Mouse (Mus musculus) neural tube, embryonic 15.5 days (tissue): ENCODE results near the gene Hlf. TPM values are rescaled to one million over a fixed set of nuclear protein-coding genes. Genes with fewer than 3 reads are reported as not detected.

Experiments
- ATAC-seq: fragments of 200-750 bp; cut with Nextera tagmentation; 2 replicates; pipeline ENCODE4 v1.8.0; 2017; ENCODE audit warnings: mild to moderate bottlenecking, moderate TSS enrichment, moderate library complexity; ENCODE audit not compliant: low FRiP score
- H3K27ac ChIP-seq: fragments of 300-500 bp; sonication (generic); replicated peaks from 2 replicates; pipeline ENCODE4 v1.5.1; 2015; ENCODE audit warnings: mild to moderate bottlenecking, inconsistent platforms
- H3K27me3 ChIP-seq: fragments of 300-500 bp; sonication (generic); replicated peaks from 2 replicates; pipeline ENCODE4 v1.6.1; 2015; ENCODE audit warnings: inconsistent platforms
- H3K36me3 ChIP-seq: fragments of 300-500 bp; sonication (generic); 2 replicates; pipeline ENCODE4 v1.6.1; 2015; ENCODE audit warnings: inconsistent platforms
- H3K4me1 ChIP-seq: fragments of 300-500 bp; sonication (generic); 2 replicates; pipeline ENCODE4 v1.6.1; 2015; ENCODE audit warnings: inconsistent platforms
- H3K4me2 ChIP-seq: fragments of 300-500 bp; sonication (generic); 2 replicates; pipeline ENCODE4 v1.6.1; 2015; ENCODE audit warnings: inconsistent platforms, mild to moderate bottlenecking, moderate library complexity
- H3K4me3 ChIP-seq: fragments of 300-500 bp; sonication (generic); replicated peaks from 2 replicates; pipeline ENCODE4 v1.5.1; 2015; ENCODE audit warnings: mild to moderate bottlenecking, inconsistent platforms
- H3K9ac ChIP-seq: fragments of 300-500 bp; sonication (generic); replicated peaks from 2 replicates; pipeline ENCODE4 v1.6.1; 2015; ENCODE audit warnings: mild to moderate bottlenecking, inconsistent platforms
- H3K9me3 ChIP-seq: fragments of 300-500 bp; sonication (generic); replicated peaks from 2 replicates; pipeline ENCODE4 v1.6.1; 2016; ENCODE audit warnings: inconsistent platforms
- WGBS: fragments of 180-500 bp; shearing (Covaris S2); methylation state at CpG from one replicate; pipeline ENCODE4 v1.1.7; 2015; ENCODE audit warnings: mixed read lengths; 5-methylcytosine and 5-hydroxymethylcytosine counted together
- polyA plus RNA-seq: library from polyadenylated mRNA; unstranded; fragments of >200 nt; fragmentation: Nextera tagmentation; extraction: Ambion mirVana; gene quantifications from 2 replicates; pipeline ENCODE4 v1.2.1, GENCODE M21; 2015

Hlf gene
- polyA plus RNA-seq, 1 experiment from 2014 or later: 3.2 TPM

GRCm38 (mm10) chr11:90369115-90369514 is 21.6 kb downstream of the Hlf start:
- Histone ChIP-seq H3K9me3 (no peaks in the 10 kb centered on the region), H3K4me3 (no peak overlapping the region), H3K4me2 (peak overlapping the region; percentile 25; the same call in 1 of the 2 replicates), H3K4me1 (peaks cover 37% of the 10 kb centered on the region), H3K36me3 (no peaks in the 10 kb centered on the region), H3K27me3 (no peaks in the 10 kb centered on the region), H3K27ac (peak overlapping the region; percentile 79), H3K9ac (no peak overlapping the region)
- 34% methylated on average over 6 of the region's 7 CpGs for WGBS
- no peak for ATAC-seq

- Histone ChIP-seq H3K9me3 (no peaks in the 10 kb centered on the region), H3K27ac (peak overlapping the region; percentile 79), H3K27me3 (no peaks in the 10 kb centered on the region), H3K4me2 (no peak overlapping the region), H3K36me3 (no peaks in the 10 kb centered on the region), H3K9ac (no peak overlapping the region), H3K4me3 (no peak overlapping the region), H3K4me1 (peaks cover 37% of the 10 kb centered on the region)
- ATAC-seq: no peak
- WGBS: 77% methylated on average over 14 of the region's 14 CpGs
These were observed 22.5 kb downstream of the Hlf start for GRCm38 (mm10) chr11:90367894-90368860.

GRCm38 (mm10) chr11:90364865-90365264 is 25.8 kb downstream of the Hlf start:
- H3K4me1 ChIP-seq: peaks cover 19% of the 10 kb centered on the region
- H3K27ac ChIP-seq: no peak overlapping the region
- WGBS: 72% methylated on average over 7 of the region's 7 CpGs
- H3K27me3 ChIP-seq: no peaks in the 10 kb centered on the region
- no peak for ATAC-seq
- H3K9ac ChIP-seq: no peak overlapping the region
- no peaks in the 10 kb centered on the region for H3K36me3 ChIP-seq
- no peak overlapping the region for H3K4me3 ChIP-seq
- H3K9me3 ChIP-seq: no peaks in the 10 kb centered on the region
- no peak overlapping the region for H3K4me2 ChIP-seq

- WGBS: 87% methylated on average over 10 of the region's 10 CpGs
These were observed 26.7 kb downstream of the Hlf start for GRCm38 (mm10) chr11:90363821-90364497.

GRCm38 (mm10) chr11:90363406-90363805 is 27.3 kb downstream of the Hlf start:
- no peak overlapping the region for H3K4me3 ChIP-seq
- ATAC-seq: no peak
- H3K36me3 ChIP-seq: no peaks in the 10 kb centered on the region
- no peaks in the 10 kb centered on the region for H3K9me3 ChIP-seq
- peaks cover 7% of the 10 kb centered on the region; the same call in 1 of the 2 replicates for H3K4me1 ChIP-seq
- H3K4me2 ChIP-seq: no peak overlapping the region
- H3K27ac ChIP-seq: no peak overlapping the region
- H3K27me3 ChIP-seq: no peaks in the 10 kb centered on the region
- WGBS: 42% methylated on average over 3 of the region's 3 CpGs
- no peak overlapping the region for H3K9ac ChIP-seq

More at GRCm38 (mm10) chr11:90363821-90364497, 26.7 kb downstream of the Hlf start:
- H3K27me3 ChIP-seq: no peaks in the 10 kb centered on the region
- H3K9me3 ChIP-seq: no peaks in the 10 kb centered on the region
- no peak overlapping the region for H3K4me2 ChIP-seq
- no peaks in the 10 kb centered on the region for H3K36me3 ChIP-seq
- peaks cover 10% of the 10 kb centered on the region for H3K4me1 ChIP-seq
- H3K9ac ChIP-seq: no peak overlapping the region
- no peak for ATAC-seq
- H3K27ac ChIP-seq: no peak overlapping the region
- H3K4me3 ChIP-seq: no peak overlapping the region

GRCm38 (mm10) chr11:90360536-90360935 is 30.2 kb downstream of the Hlf start:
- Histone ChIP-seq H3K4me1 (peaks cover 19% of the 10 kb centered on the region), H3K4me3 (no peak overlapping the region), H3K27me3 (no peaks in the 10 kb centered on the region), H3K4me2 (no peak overlapping the region), H3K27ac (no peak overlapping the region), H3K36me3 (no peaks in the 10 kb centered on the region), H3K9me3 (no peaks in the 10 kb centered on the region), H3K9ac (no peak overlapping the region)
- ATAC-seq: no peak
- WGBS: 97% methylated on average over 5 of the region's 5 CpGs

- H3K4me1 ChIP-seq: peaks cover 25% of the 10 kb centered on the region
- H3K27me3 ChIP-seq: no peaks in the 10 kb centered on the region
- no peaks in the 10 kb centered on the region for H3K9me3 ChIP-seq
- no peaks in the 10 kb centered on the region for H3K36me3 ChIP-seq
- WGBS: 71% methylated on average over 8 of the region's 8 CpGs
- H3K4me2 ChIP-seq: no peak overlapping the region
- H3K4me3 ChIP-seq: no peak overlapping the region
- ATAC-seq: no peak
- no peak overlapping the region for H3K9ac ChIP-seq
- no peak overlapping the region for H3K27ac ChIP-seq
These were observed 32.6 kb downstream of the Hlf start for GRCm38 (mm10) chr11:90358063-90358462.

GRCm38 (mm10) chr11:90357371-90357770 is 33.3 kb downstream of the Hlf start:
- no peak overlapping the region for H3K27ac ChIP-seq
- H3K27me3 ChIP-seq: no peaks in the 10 kb centered on the region
- H3K4me3 ChIP-seq: no peak overlapping the region
- 90% methylated on average over 7 of the region's 7 CpGs for WGBS
- no peaks in the 10 kb centered on the region for H3K36me3 ChIP-seq
- H3K4me1 ChIP-seq: peaks cover 25% of the 10 kb centered on the region
- H3K4me2 ChIP-seq: no peak overlapping the region
- no peaks in the 10 kb centered on the region for H3K9me3 ChIP-seq
- no peak for ATAC-seq
- H3K9ac ChIP-seq: no peak overlapping the region

- H3K9ac ChIP-seq: no peak overlapping the region
- no peak overlapping the region for H3K4me3 ChIP-seq
- H3K36me3 ChIP-seq: no peaks in the 10 kb centered on the region
- peaks cover 25% of the 10 kb centered on the region for H3K4me1 ChIP-seq
- H3K9me3 ChIP-seq: no peaks in the 10 kb centered on the region
- no peak overlapping the region for H3K4me2 ChIP-seq
- no peaks in the 10 kb centered on the region for H3K27me3 ChIP-seq
- 23% methylated on average over 9 of the region's 9 CpGs for WGBS
- H3K27ac ChIP-seq: no peak overlapping the region
- ATAC-seq: no peak
These were observed 34.0 kb downstream of the Hlf start for GRCm38 (mm10) chr11:90356495-90357304.

GRCm38 (mm10) chr11:90356036-90356435 is 34.7 kb downstream of the Hlf start:
- 0 out of 2 replicates have a peak overlapping the region, but pooled peaks have one; percentile 13 for H3K27ac ChIP-seq
- no peak overlapping the region for H3K4me3 ChIP-seq
- no peaks in the 10 kb centered on the region for H3K9me3 ChIP-seq
- WGBS: 8% methylated on average over 3 of the region's 3 CpGs
- H3K9ac ChIP-seq: no peak overlapping the region
- H3K4me2 ChIP-seq: no peak overlapping the region
- H3K4me1 ChIP-seq: peaks cover 25% of the 10 kb centered on the region
- no peaks in the 10 kb centered on the region for H3K27me3 ChIP-seq
- no peak for ATAC-seq
- no peaks in the 10 kb centered on the region for H3K36me3 ChIP-seq

GRCm38 (mm10) chr11:90355270-90355681 is 35.4 kb downstream of the Hlf start:
- ATAC-seq: no peak
- no peaks in the 10 kb centered on the region for H3K9me3 ChIP-seq
- no peak overlapping the region for H3K4me3 ChIP-seq
- H3K27ac ChIP-seq: 0 out of 2 replicates have a peak overlapping the region, but pooled peaks have one; percentile 13
- 58% methylated on average over 7 of the region's 7 CpGs for WGBS
- no peaks in the 10 kb centered on the region for H3K27me3 ChIP-seq
- peaks cover 25% of the 10 kb centered on the region for H3K4me1 ChIP-seq
- H3K4me2 ChIP-seq: no peak overlapping the region
- H3K9ac ChIP-seq: no peak overlapping the region
- H3K36me3 ChIP-seq: no peaks in the 10 kb centered on the region
